Mouse (Mus musculus): Measurements from ENCODE around the gene Retnlb. TPM values are rescaled to one million over a fixed set of nuclear protein-coding genes. Genes with fewer than 3 reads are reported as not detected.

Gene Retnlb
- total RNA-seq, 1 experiment: not detected

- Histone ChIP-seq H3K4me3 (ENCODE audit: insufficient read depth in 1 of 2, low read depth in 1 of 2, low read length in 2 of 2, poor library complexity in 1 of 2, severe bottlenecking in 1 of 2) (no peak overlapping the region), H3K4me1 (ENCODE audit: control insufficient read depth in 2 of 2, insufficient read depth in 2 of 2, low read length in 2 of 2, poor library complexity in 1 of 2) (no peaks in the 10 kb centered on the region), H3K36me3 (ENCODE audit: control insufficient read depth, insufficient read depth, low read length, poor library complexity, severe bottlenecking) (no peaks in the 10 kb centered on the region), H3K9me3 (ENCODE audit: control insufficient read depth, insufficient read depth, low read depth, low read length) (no peaks in the 10 kb centered on the region), H3K9ac (ENCODE audit: insufficient read depth, low read depth, low read length, poor library complexity, severe bottlenecking) (no peak overlapping the region), H3K27ac (ENCODE audit: insufficient read depth, low read depth, low read length, poor library complexity, severe bottlenecking) (no peak overlapping the region)
- in situ Hi-C loops (cut with MboI; ENCODE audit: low sequenced_read_pairs in 2 of 2, unreplicated experiment in 2 of 2): no loop called here
- DNase-seq (ENCODE audit: low read depth, low spot score): no peak
- TF ChIP-seq CHD2 (IDR thresholded peaks at IDR 0.05; ENCODE audit: low read depth, low read length): no peak
- TF ChIP-seq HCFC1 (IDR thresholded peaks at IDR 0.05; ENCODE audit: borderline replicate concordance, insufficient read depth, low read length): no peak
- no peak for TF ChIP-seq ZNF384 (IDR thresholded peaks at IDR 0.05; ENCODE audit: low read depth, low read length)
- TF ChIP-seq MAFK (IDR thresholded peaks at IDR 0.05; ENCODE audit: insufficient read depth, low read depth, low read length): no peak
- no peak for TF ChIP-seq ZC3H11A (IDR thresholded peaks at IDR 0.05; ENCODE audit: borderline replicate concordance, low read depth, low read length)
These were observed 10.1 kb upstream of the Retnlb start for GRCm38 (mm10) chr16:48806521-48806920.

GRCm38 (mm10) chr16:48809374-48809773 is 7.3 kb upstream of the Retnlb start:
- Histone ChIP-seq H3K9ac (ENCODE audit: insufficient read depth, low read depth, low read length, poor library complexity, severe bottlenecking) (no peak overlapping the region), H3K4me1 (ENCODE audit: control insufficient read depth in 2 of 2, insufficient read depth in 2 of 2, low read length in 2 of 2, poor library complexity in 1 of 2) (no peaks in the 10 kb centered on the region), H3K27ac (ENCODE audit: insufficient read depth, low read depth, low read length, poor library complexity, severe bottlenecking) (no peak overlapping the region), H3K4me3 (ENCODE audit: insufficient read depth in 1 of 2, low read depth in 1 of 2, low read length in 2 of 2, poor library complexity in 1 of 2, severe bottlenecking in 1 of 2) (no peak overlapping the region), H3K9me3 (ENCODE audit: control insufficient read depth, insufficient read depth, low read depth, low read length) (no peaks in the 10 kb centered on the region), H3K36me3 (ENCODE audit: control insufficient read depth, insufficient read depth, low read length, poor library complexity, severe bottlenecking) (no peaks in the 10 kb centered on the region)
- in situ Hi-C loops (cut with MboI; ENCODE audit: low sequenced_read_pairs in 2 of 2, unreplicated experiment in 2 of 2): no loop called here
- DNase-seq (ENCODE audit: low read depth, low spot score): peak; percentile 4
- TF ChIP-seq ZC3H11A (IDR thresholded peaks at IDR 0.05; ENCODE audit: borderline replicate concordance, low read depth, low read length): no peak

DNA sequence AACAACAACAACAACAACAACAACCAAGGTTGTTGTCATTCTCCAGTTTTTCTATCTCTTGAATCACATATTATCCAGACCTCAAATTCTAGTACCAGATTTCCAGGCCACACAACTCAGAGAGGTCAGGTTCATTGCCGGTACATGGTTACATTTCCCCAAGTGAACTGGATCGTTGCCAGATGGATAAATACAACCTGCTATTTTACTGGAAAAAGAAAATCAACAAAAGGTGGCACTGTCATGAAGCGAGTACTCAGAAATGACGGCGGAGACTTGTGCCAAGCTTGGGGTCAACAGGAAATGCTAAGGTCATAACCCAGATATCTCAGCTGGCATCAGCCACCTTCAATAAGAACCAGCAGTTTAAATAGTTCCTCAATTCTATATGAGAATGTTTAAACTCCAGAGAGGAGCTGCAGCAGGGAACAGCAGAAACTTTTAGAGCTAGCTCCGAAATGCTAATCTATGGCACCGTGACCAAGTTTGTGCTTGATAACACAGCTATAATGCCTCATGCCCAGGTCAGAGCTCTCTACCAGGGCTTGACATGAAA is 4.7 kb upstream of the Retnlb start:
- Histone ChIP-seq H3K27ac (ENCODE audit: insufficient read depth, low read depth, low read length, poor library complexity, severe bottlenecking) (no peak overlapping the region), H3K4me3 (ENCODE audit: insufficient read depth in 1 of 2, low read depth in 1 of 2, low read length in 2 of 2, poor library complexity in 1 of 2, severe bottlenecking in 1 of 2) (no peak overlapping the region), H3K4me1 (ENCODE audit: control insufficient read depth in 2 of 2, insufficient read depth in 2 of 2, low read length in 2 of 2, poor library complexity in 1 of 2) (no peaks in the 10 kb centered on the region), H3K9me3 (ENCODE audit: control insufficient read depth, insufficient read depth, low read depth, low read length) (no peaks in the 10 kb centered on the region), H3K36me3 (ENCODE audit: control insufficient read depth, insufficient read depth, low read length, poor library complexity, severe bottlenecking) (no peaks in the 10 kb centered on the region), H3K9ac (ENCODE audit: insufficient read depth, low read depth, low read length, poor library complexity, severe bottlenecking) (no peak overlapping the region)
- TF ChIP-seq MAFK (IDR thresholded peaks at IDR 0.05; ENCODE audit: insufficient read depth, low read depth, low read length) (no peak), ZC3H11A (IDR thresholded peaks at IDR 0.05; ENCODE audit: borderline replicate concordance, low read depth, low read length) (no peak), HCFC1 (IDR thresholded peaks at IDR 0.05; ENCODE audit: borderline replicate concordance, insufficient read depth, low read length) (no peak), ZNF384 (IDR thresholded peaks at IDR 0.05; ENCODE audit: low read depth, low read length) (no peak), CHD2 (IDR thresholded peaks at IDR 0.05; ENCODE audit: low read depth, low read length) (no peak)
- DNase-seq (ENCODE audit: low read depth, low spot score): no peak
- in situ Hi-C loops (cut with MboI; ENCODE audit: low sequenced_read_pairs in 2 of 2, unreplicated experiment in 2 of 2): no loop called here

DNA sequence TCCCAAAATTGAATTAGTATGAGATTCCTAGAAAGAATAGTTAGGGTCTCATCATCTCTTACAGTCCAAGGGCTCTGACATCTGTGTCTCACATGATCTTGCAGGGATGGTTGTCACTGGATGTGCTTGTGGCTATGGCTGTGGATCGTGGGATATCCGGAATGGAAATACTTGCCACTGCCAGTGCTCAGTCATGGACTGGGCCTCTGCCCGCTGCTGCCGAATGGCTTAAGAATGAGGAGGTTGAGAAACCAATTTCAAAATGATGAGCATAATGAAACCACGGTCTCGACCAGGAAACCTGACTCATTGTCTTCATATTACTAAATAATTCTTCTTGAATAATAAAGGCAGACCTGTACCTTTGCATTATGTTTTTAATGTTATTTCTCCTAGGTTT is 1.9 kb downstream of the Retnlb start:
- in situ Hi-C loops (cut with MboI; ENCODE audit: low sequenced_read_pairs in 2 of 2, unreplicated experiment in 2 of 2): no loop called here
- no peak overlapping the region for H3K27ac ChIP-seq (ENCODE audit: insufficient read depth, low read depth, low read length, poor library complexity, severe bottlenecking)
- TF ChIP-seq CHD2 (IDR thresholded peaks at IDR 0.05; ENCODE audit: low read depth, low read length): no peak
- TF ChIP-seq ZNF384 (IDR thresholded peaks at IDR 0.05; ENCODE audit: low read depth, low read length): no peak
- no peak for TF ChIP-seq ZC3H11A (IDR thresholded peaks at IDR 0.05; ENCODE audit: borderline replicate concordance, low read depth, low read length)
- TF ChIP-seq HCFC1 (IDR thresholded peaks at IDR 0.05; ENCODE audit: borderline replicate concordance, insufficient read depth, low read length): no peak
- no peak for TF ChIP-seq MAFK (IDR thresholded peaks at IDR 0.05; ENCODE audit: insufficient read depth, low read depth, low read length)
- H3K4me3 ChIP-seq (ENCODE audit: insufficient read depth in 1 of 2, low read depth in 1 of 2, low read length in 2 of 2, poor library complexity in 1 of 2, severe bottlenecking in 1 of 2): no peak overlapping the region
- no peak for DNase-seq (ENCODE audit: low read depth, low spot score)
- H3K9me3 ChIP-seq (ENCODE audit: control insufficient read depth, insufficient read depth, low read depth, low read length): no peaks in the 10 kb centered on the region
- H3K9ac ChIP-seq (ENCODE audit: insufficient read depth, low read depth, low read length, poor library complexity, severe bottlenecking): no peak overlapping the region
- no peaks in the 10 kb centered on the region for H3K4me1 ChIP-seq (ENCODE audit: control insufficient read depth in 2 of 2, insufficient read depth in 2 of 2, low read length in 2 of 2, poor library complexity in 1 of 2)
- no peaks in the 10 kb centered on the region for H3K36me3 ChIP-seq (ENCODE audit: control insufficient read depth, insufficient read depth, low read length, poor library complexity, severe bottlenecking)

- Histone ChIP-seq H3K36me3 (ENCODE audit: control insufficient read depth, insufficient read depth, low read length, poor library complexity, severe bottlenecking) (no peaks in the 10 kb centered on the region), H3K4me1 (ENCODE audit: control insufficient read depth in 2 of 2, insufficient read depth in 2 of 2, low read length in 2 of 2, poor library complexity in 1 of 2) (no peaks in the 10 kb centered on the region), H3K4me3 (ENCODE audit: insufficient read depth in 1 of 2, low read depth in 1 of 2, low read length in 2 of 2, poor library complexity in 1 of 2, severe bottlenecking in 1 of 2) (no peak overlapping the region), H3K9ac (ENCODE audit: insufficient read depth, low read depth, low read length, poor library complexity, severe bottlenecking) (no peak overlapping the region), H3K9me3 (ENCODE audit: control insufficient read depth, insufficient read depth, low read depth, low read length) (no peaks in the 10 kb centered on the region), H3K27ac (ENCODE audit: insufficient read depth, low read depth, low read length, poor library complexity, severe bottlenecking) (no peak overlapping the region)
- DNase-seq (ENCODE audit: low read depth, low spot score): no peak
- TF ChIP-seq ZNF384 (IDR thresholded peaks at IDR 0.05; ENCODE audit: low read depth, low read length) (no peak), CHD2 (IDR thresholded peaks at IDR 0.05; ENCODE audit: low read depth, low read length) (no peak), HCFC1 (IDR thresholded peaks at IDR 0.05; ENCODE audit: borderline replicate concordance, insufficient read depth, low read length) (no peak), MAFK (IDR thresholded peaks at IDR 0.05; ENCODE audit: insufficient read depth, low read depth, low read length) (no peak), ZC3H11A (IDR thresholded peaks at IDR 0.05; ENCODE audit: borderline replicate concordance, low read depth, low read length) (no peak)
- in situ Hi-C loops (cut with MboI; ENCODE audit: low sequenced_read_pairs in 2 of 2, unreplicated experiment in 2 of 2): no loop called here
These were observed 9.8 kb downstream of the Retnlb start for GRCm38 (mm10) chr16:48826474-48826873.

All from ES-E14 (cell line).